Mouse (Mus musculus): ENCODE results near the gene Hoxd13. TPM values are rescaled to one million over a fixed set of nuclear protein-coding genes. Genes with fewer than 3 reads are reported as not detected.

Hoxd13 gene
- polyA plus RNA-seq, 2 experiments = 0.29 TPM; not detected in 1

- H3K36me3 ChIP-seq (replicated peaks; ENCODE audit: control insufficient read depth, insufficient read depth, low read depth) = no peaks in the 10 kb centered on the region
- no peaks in the 10 kb centered on the region for H3K4me1 ChIP-seq (replicated peaks; ENCODE audit: control insufficient read depth in 2 of 2, insufficient read depth in 2 of 2, low read length in 1 of 2)
- H3K9ac ChIP-seq (replicated peaks) = no peak within 1 kb of the TSS
- no peak within 1 kb of the TSS for H3K4me3 ChIP-seq (ENCODE audit: insufficient read depth in 1 of 2, low read depth in 2 of 2, low read length in 2 of 2)
- H3K4me2 ChIP-seq (ENCODE audit: low read depth) = no peak within 1 kb of the TSS
- ATAC-seq (ENCODE audit: insufficient read depth) = no peak
- TF ChIP-seq EP300 (IDR thresholded peaks at IDR 0.05; ENCODE audit: low read depth) = no peak
- TF ChIP-seq CTCF (IDR thresholded peaks at IDR 0.05; ENCODE audit: low read depth) = no peak
- H3K27ac ChIP-seq = no peak within 1 kb of the TSS
- WGBS (ENCODE audit: insufficient replicate concordance) = 2% methylated on average over 15 of the region's 15 CpGs
- peaks cover 100% of the 10 kb centered on the region for H3K27me3 ChIP-seq (ENCODE audit: control insufficient read depth, insufficient read depth, low read length)
- no peaks in the 10 kb centered on the region for H3K9me3 ChIP-seq (ENCODE audit: control insufficient read depth, low read length)
- no peak for DNase-seq (ENCODE audit: low read depth in 3 of 3, low spot score in 3 of 3)
These were observed 10.9 kb downstream of the Hoxd13 start, which contains the start of gene Hoxd11 for GRCm38 (mm10) chr2:74678891-74679595. Gene Hoxd11, plus strand, starts transcription at chr2:74679557.

GRCm38 (mm10) chr2:74679596-74679971 is 11.5 kb downstream of the Hoxd13 start:
- H3K9ac ChIP-seq (replicated peaks) = no peak overlapping the region
- DNase-seq (ENCODE audit: low read depth in 3 of 3, low spot score in 3 of 3) = no peak
- TF ChIP-seq CTCF (IDR thresholded peaks at IDR 0.05; ENCODE audit: low read depth) (no peak), EP300 (IDR thresholded peaks at IDR 0.05; ENCODE audit: low read depth) (no peak)
- H3K36me3 ChIP-seq (replicated peaks; ENCODE audit: control insufficient read depth, insufficient read depth, low read depth) = no peaks in the 10 kb centered on the region
- H3K4me1 ChIP-seq (replicated peaks; ENCODE audit: control insufficient read depth in 2 of 2, insufficient read depth in 2 of 2, low read length in 1 of 2) = no peaks in the 10 kb centered on the region
- no peak for ATAC-seq (ENCODE audit: insufficient read depth)
- no peaks in the 10 kb centered on the region for H3K9me3 ChIP-seq (ENCODE audit: control insufficient read depth, low read length)
- H3K27ac ChIP-seq = no peak overlapping the region
- no peak overlapping the region for H3K4me3 ChIP-seq (ENCODE audit: insufficient read depth in 1 of 2, low read depth in 2 of 2, low read length in 2 of 2)
- H3K4me2 ChIP-seq (ENCODE audit: low read depth) = no peak overlapping the region
- 1% methylated on average over 26 of the region's 26 CpGs for WGBS (ENCODE audit: insufficient replicate concordance)
- H3K27me3 ChIP-seq (ENCODE audit: control insufficient read depth, insufficient read depth, low read length) = peaks cover 100% of the 10 kb centered on the region

- H3K4me2 ChIP-seq (ENCODE audit: low read depth) = no peak overlapping the region
- H3K9ac ChIP-seq (replicated peaks) = no peak overlapping the region
- H3K27ac ChIP-seq = no peak overlapping the region
- no peaks in the 10 kb centered on the region for H3K36me3 ChIP-seq (replicated peaks; ENCODE audit: control insufficient read depth, insufficient read depth, low read depth)
- peaks cover 100% of the 10 kb centered on the region for H3K27me3 ChIP-seq (ENCODE audit: control insufficient read depth, insufficient read depth, low read length)
- H3K4me3 ChIP-seq (ENCODE audit: insufficient read depth in 1 of 2, low read depth in 2 of 2, low read length in 2 of 2) = no peak overlapping the region
- DNase-seq (ENCODE audit: low read depth in 3 of 3, low spot score in 3 of 3) (no peak), ATAC-seq (ENCODE audit: insufficient read depth) (no peak)
- H3K4me1 ChIP-seq (replicated peaks; ENCODE audit: control insufficient read depth in 2 of 2, insufficient read depth in 2 of 2, low read length in 1 of 2) = no peaks in the 10 kb centered on the region
- H3K9me3 ChIP-seq (ENCODE audit: control insufficient read depth, low read length) = no peaks in the 10 kb centered on the region
- WGBS (ENCODE audit: insufficient replicate concordance) = 1% methylated on average over 23 of the region's 23 CpGs
- TF ChIP-seq EP300 (IDR thresholded peaks at IDR 0.05; ENCODE audit: low read depth) (no peak), CTCF (IDR thresholded peaks at IDR 0.05; ENCODE audit: low read depth) (no peak)
These were observed 11.9 kb downstream of the Hoxd13 start for GRCm38 (mm10) chr2:74679980-74680379.

DNA sequence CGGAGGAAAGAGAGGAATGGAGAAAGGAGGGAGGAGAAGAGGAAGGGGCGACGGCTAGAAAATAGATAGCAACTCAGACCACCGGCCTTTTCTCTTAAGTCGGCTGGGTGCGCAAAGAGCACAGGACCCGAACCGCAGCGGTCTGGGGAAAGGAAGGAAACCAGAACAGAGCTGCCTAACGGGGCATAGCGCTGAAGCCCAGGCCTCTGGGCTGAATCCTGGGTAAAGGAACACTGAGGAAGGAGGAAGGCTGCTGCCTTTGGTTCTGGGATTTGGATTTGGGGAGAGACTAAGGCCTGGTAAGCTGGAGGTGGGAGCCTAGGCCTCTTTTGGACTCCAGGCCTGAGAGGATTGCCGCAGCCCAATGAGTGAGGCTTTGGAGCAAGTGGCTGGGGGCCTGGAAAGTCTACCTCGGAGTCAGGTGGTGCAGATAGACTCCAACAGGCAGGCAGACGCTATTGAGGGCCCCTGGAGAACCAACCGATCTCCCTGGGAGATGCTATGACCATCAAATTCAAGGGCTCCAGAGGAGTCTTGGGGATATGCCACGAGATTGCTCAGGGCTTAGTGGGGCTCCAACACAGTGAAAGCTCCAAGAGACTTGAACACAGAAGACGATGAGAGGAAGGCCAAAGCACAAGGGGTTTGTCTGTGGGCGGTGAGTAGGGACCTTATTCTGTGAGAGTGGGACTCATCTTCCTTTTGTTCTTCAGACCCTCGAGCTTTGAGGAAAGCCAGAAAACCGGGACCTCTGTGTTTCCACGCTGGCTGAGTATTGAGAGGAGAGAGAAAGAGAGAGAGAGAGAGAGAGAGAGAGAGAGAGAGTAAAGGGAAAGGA is 12.7 kb downstream of the Hoxd13 start:
- Histone ChIP-seq H3K4me1 (replicated peaks; ENCODE audit: control insufficient read depth in 2 of 2, insufficient read depth in 2 of 2, low read length in 1 of 2) (no peaks in the 10 kb centered on the region), H3K9me3 (ENCODE audit: control insufficient read depth, low read length) (no peaks in the 10 kb centered on the region), H3K27ac (no peak overlapping the region), H3K4me3 (ENCODE audit: insufficient read depth in 1 of 2, low read depth in 2 of 2, low read length in 2 of 2) (no peak overlapping the region), H3K9ac (replicated peaks) (no peak overlapping the region), H3K36me3 (replicated peaks; ENCODE audit: control insufficient read depth, insufficient read depth, low read depth) (no peaks in the 10 kb centered on the region), H3K4me2 (ENCODE audit: low read depth) (no peak overlapping the region), H3K27me3 (ENCODE audit: control insufficient read depth, insufficient read depth, low read length) (peaks cover 100% of the 10 kb centered on the region)
- TF ChIP-seq CTCF (IDR thresholded peaks at IDR 0.05; ENCODE audit: low read depth) = no peak
- no peak for TF ChIP-seq EP300 (IDR thresholded peaks at IDR 0.05; ENCODE audit: low read depth)
- WGBS (ENCODE audit: insufficient replicate concordance) = 3% methylated on average over 21 of the region's 21 CpGs
- DNase-seq (ENCODE audit: low read depth in 3 of 3, low spot score in 3 of 3) = no peak
- no peak for ATAC-seq (ENCODE audit: insufficient read depth)
